Mouse (Mus musculus) yolk sac, embryonic 10.5 days (tissue): Measurements from ENCODE around the gene Naa35.

ENCODE experiments used
- DNase-seq: peaks from one replicate; pipeline ENCODE4 v3.0.0-alpha.2; 2017; ENCODE audit warnings: low spot score

Naa35 gene

DNA sequence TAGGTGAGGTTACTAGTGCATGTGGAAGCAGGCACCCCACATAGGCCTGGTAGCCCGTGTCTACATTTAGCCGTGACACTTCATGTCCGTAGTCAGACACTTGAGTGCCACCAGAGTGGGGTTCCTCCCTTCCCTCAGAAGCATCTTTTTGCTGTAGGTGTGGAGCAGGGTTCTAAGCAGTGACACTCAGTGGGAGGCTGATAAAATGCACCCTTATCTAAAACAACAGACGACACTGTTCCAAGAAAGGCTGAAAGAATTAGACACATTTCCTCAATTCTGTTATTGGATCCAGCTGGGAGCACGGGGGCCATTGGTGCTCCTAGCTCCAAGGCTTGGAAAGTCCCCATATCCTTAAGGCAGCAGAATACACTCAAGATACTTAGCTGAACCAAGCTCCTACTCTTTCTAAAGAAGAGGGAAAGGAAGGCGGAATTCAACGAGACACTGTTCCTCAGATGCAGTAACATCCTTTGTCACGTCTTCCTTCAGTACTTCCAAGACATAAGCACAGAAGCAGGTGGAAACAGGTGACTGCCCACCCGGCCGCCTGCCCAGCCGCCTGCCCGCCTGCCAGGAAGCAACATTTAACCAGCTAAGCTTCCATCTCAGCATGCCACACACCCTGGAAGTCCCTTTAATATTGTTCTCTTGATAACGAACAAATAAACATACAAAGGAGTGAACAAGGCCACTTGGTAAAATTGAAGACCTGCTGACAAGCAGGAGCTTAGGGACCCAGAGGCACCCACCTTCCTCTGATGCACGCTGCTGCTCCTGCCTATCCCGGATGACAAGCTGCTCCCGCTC, 54.5 kb downstream of the Naa35 start:
- DNase-seq, result no peak

DNA sequence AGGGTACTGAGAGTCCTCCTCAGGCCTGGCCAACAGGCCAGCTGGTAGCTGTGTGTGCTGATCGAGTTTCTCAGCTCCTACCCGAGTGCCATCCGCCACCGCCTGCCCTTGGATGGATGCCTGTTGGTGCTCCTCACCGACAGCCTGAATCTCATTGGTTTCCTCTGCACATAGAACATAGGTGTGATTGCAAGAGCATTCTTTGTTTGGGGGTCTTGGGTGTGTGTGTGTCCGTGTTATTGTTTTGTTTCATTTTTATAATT, 55.0 kb downstream of the Naa35 start:
- DNase-seq, result no peak

DNA sequence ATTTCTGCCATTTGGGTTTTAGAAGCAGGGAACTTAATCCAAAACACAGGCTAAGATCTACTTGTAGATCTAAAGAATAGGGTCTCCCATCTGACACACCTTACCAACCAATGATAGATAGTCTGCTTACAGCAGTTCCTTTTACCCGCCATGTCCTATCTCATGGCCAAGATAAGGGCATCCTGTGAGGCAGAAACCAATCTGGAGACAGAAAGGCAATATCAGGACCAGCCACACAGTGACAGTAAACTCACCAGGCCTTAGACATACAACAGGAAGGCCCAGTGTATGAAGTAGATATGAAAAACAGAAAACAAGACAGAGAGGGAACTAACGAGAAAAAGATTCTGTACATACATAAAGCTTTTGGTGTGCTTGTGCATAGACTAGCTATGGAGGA, 57.8 kb downstream of the Naa35 start:
- DNase-seq, result no peak

DNA sequence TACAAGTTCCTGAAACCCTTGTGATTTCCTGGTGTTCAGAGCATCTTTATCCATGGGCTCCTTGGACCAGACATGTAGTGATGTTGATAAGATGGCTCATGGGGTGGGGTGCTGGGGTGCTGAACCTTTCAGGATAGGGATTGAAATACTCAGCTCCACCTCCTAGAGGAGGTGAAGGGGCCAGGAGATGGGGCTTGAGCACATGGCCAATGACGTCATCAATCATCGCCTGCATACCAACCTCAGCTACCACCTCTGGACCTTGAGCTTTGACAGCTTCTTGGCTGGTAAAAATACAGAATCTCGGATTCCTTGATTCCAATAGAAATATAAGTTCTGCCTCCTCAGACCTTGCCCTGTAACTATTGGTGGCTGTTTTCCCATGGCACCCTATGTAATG, 60.4 kb downstream of the Naa35 start:
- no peak for DNase-seq

DNA sequence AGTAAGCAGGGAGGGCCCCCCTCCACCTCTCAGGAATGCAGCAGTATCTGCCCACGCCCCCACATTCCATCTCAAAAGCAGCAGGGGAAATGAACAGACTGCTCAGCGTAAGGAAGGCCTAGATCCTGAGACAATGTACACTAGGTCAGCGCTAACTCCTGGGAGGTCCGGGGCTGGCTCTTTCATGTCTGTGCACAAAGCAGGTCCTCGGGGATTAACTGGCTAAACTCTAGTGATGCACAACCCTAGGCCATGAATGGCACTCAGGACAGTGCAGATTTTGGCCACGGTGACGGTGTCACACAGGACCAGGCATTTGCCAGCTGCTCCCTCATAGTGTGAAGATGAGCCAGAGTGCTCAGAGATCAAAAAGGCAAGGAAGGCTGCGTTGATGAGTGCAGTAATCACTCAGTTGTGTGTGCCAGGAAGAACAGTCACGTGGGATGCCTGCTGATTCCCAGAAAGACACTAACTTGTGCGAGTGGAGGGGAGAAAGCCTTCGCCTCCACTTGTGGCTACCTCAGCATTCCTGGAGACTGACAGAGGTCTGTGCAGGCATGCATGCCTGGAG, 61.7 kb downstream of the Naa35 start:
- peak; percentile 42 for DNase-seq

DNA sequence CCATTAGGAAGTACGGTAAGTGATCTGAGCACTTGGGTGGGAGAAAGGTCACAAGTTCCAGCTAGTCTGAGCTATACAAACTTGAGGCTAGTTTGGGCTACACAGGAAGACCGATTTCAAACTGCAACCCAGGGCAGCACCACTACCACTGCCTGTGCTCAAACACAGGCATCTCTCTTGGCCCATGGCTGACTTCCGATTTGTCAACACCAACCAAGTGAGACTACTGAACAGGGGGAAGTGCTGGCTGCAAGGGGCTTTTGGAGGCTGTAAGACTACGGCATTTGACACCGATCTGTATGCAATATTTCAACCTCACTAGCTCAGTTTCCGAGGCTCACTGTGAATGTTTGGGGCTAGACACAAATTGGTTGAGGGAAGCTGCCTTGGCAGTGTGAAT, 62.4 kb downstream of the Naa35 start:
- DNase-seq, result no peak

DNA sequence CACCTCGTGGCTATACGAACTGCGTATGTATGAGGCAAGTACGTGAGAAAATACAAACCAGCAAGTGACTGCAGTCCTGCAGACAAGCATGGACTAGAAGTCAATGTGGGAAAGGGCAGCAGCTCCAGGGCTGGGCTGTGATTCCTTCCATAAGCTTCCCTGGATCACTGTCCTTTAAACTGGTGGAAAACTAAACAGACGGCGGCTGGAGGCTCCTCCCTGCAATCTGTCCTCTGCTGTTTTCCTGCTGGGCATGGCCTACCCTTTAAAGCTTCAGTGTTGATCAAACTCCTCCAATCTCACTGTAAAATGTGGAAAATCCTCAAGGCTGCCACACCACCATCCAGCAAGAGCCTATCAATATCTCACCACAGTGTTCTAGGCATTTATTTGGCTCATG, 63.5 kb downstream of the Naa35 start:
- no peak for DNase-seq

DNA sequence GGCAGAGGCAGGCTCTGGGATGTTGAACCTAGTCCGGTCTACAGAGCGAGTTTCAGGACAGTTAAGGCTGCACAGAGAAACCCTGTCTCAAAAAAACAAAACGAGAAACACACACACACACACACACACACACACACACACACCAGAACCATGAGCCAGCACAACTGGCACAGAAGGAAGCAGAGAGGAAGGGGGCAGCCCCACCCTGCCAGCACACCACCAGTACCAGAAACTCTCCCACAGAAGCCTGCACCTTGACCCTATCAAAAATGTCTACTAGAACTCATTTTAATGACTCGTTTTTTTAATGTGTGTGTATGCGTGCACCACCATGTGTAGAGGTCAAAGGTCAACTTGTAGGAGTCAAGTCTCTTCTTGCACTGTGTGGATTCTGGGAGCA, 64.7 kb downstream of the Naa35 start:
- DNase-seq, result no peak

DNA sequence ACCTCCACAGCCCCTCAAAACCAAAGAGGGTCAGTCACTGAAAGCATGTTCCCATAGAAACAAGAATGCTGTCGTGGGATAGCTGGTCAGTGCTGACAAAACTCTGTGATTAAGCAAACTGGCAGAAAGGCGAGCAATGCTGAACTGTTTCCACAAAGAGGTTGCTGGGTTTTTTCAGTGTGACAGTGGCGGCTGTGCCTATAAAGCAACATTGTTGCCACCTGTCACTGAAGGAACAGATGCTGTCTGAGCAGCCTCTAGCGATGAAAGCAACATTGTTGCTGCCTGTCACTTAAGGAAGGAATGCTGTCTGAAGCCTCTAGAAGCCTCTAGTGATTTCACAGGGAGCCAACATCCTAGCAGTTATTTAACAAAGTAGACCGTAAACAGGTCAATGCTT, 67.6 kb downstream of the Naa35 start:
- DNase-seq, result no peak

DNA sequence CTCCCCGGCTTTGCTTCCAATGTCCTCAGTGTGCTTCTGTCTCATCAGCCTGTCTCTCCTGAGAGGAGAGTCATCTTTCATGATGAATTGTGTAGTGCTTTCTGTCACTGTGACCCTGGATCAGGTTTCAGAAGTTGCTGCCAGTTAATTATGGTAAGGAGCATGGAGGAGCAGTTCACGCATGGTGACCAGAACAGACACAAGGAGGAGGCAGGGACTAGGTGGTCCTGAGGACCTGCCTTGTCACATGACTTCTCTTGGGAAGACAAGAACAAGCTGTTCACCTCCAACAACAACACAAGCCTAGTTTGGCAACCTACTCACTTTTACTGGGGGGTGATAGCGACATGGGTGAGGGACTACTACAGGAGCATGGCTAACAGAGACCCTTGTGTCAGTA, 68.1 kb downstream of the Naa35 start:
- DNase-seq, result no peak

DNA sequence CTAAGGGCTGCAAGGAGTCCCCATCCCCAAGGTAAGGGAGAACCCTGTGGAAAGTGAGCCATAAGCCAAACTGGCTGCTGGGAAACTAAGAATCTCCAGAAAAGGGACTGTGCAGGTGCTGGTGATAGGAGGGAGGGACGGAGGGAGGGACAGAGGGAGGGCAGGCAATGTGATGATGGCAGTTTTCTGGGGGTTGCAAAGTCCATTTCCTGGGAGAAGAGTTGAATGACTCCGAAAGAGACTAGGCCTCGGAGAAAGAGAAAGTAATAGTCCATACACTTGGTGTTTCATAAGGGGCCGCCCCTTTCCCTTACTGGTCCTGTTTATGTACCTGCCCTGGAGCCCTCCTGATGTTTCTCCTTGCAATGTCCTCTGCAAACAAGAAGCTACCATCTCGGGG, 69.4 kb downstream of the Naa35 start:
- DNase-seq, result no peak

DNA sequence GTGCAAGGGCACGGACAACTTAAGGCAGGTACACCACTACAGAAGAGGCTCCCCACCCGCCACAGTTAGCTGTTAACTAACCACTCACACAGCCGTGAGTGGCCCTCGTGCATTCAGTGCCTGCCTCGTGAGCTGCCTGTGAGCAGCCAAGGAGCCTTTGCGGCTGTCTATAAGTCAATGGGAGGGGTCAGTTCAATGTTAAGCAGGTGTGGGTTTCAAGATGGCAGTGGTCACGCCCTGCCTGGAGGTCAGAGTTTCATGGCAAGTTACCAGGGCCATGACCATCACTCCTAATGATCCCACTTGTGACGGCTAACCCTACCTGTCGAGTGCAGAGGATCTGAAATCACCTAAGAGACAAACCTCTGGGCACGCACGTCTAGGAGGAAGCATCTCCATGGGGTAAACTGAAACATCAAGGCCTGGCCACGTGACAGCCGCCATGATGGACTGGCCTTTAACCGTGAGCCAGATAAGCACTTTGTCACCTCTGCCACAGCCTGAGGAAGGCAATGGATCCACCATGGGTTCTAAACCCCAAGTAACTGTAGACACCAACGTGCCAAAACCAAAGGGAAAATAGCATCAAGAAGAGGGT, 70.8 kb downstream of the Naa35 start:
- no peak for DNase-seq

DNA sequence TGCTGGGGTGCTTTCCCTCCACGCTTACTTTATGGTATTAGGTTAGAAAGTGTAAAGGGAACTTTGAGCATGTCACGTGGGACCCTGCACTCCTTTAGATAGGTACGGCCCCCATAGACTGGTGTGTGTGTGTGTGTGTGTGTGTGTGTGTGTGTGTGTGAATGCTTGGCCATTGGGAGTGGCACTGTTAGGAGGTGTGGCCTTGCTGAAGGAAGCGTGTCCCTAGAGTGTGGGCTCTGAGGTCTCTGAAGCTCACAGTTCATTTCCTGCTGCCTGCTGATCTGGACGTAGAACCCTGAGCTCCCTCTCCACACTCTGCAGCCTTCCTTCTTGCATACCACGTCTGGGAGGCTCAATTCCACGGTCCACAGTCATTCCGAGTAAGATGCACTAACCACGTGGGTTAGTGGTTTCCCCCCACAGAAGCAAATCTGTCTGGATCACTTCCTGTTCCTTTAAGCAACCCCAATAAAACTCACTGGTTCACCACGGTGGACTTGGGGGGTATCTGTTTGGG, 71.3 kb downstream of the Naa35 start:
- DNase-seq, result no peak

DNA sequence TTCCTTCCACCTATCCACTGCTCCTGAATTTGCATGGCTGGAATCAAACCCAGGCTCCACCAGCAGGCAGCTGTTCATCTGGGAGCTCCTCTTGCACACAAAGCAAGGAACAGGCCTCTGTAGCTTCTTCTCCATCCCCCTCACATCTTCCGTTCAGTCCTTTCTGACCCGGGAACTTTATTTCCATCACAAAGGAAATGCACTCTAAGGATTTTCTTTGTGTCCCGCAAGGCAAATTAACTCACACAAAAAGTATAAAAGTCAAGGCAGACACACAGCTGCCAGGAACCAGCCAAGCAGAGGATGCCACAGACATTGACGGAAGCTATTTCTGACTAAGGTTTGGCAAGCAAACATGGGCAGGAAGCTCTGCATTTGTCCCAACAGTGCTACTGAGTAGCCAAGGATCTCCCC, 71.9 kb downstream of the Naa35 start:
- DNase-seq, result no peak

DNA sequence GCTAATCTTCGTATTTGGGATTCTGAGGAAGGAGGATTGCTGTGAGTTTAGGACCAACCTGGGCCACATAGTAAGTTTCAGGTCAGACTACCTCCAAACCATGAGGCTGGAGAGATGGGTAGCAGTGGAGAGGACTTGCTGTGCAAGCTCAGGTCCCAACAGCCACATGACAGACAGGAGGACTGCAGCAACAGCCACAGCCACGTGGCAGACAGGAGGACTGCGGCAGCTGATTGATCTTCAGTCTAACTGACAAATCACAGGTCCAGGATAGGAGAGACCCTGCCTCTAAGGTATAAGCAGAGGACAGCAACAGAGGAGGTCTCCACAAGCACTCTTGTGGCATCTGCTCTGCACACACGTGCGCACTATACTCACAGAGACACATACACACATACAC, 72.7 kb downstream of the Naa35 start:
- no peak for DNase-seq

DNA sequence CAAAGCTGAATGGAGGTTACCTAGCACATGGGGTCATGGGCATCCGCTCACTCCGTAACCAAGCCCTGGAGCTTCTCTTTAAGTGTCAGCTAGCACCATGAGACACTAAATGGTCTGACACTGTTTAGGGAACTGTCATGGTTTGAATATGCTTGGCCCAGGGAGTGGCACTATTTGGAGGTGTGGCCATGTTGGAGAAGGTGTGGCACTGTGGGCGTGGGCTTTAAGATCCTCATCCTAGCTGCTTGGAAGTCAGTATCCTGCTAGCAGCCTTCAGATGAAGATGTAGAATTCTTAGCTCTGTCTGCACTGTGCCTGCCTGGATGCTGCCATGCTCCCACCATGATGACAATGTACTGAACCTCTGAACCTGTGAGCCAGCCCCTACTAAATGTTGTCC, 75.3 kb downstream of the Naa35 start:
- no peak for DNase-seq

DNA sequence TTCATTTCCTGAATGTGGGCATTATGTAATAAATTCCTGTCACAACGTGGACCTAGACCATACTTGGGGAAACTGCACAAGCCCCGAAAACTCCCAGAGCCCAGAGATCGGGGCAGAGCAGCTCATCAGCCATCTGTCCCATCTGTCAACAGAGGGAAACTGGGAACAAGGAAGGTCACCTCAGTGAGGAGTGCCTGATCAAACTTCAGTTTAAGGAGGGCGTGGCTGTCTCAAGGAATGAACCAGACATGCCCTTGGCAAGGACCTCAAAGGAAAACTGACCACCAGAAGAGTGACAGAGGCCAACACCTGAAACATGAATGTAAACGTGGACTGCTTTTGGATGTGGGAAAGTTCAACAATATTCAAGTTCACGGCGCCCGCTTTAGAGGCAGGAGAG, 76.3 kb downstream of the Naa35 start:
- DNase-seq, result no peak

DNA sequence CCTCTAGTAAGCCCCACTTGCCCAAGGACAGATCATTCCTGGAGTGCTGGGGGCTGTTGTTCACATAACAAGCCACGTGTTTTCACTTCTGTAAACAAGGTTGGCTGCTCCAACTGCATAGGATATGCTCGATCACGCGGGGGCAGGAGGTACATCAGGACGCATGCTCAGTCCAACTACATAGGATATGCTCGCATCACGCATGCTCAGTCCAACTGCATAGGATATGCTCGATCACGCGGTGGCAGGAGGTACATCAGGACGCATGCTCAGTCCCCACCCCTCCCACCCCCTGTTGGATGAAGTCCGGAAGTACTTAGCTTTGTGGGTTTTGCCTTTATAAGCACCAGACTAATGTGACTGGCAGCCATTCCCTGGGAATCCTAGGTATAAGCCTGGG, 76.9 kb downstream of the Naa35 start:
- no peak for DNase-seq

DNA sequence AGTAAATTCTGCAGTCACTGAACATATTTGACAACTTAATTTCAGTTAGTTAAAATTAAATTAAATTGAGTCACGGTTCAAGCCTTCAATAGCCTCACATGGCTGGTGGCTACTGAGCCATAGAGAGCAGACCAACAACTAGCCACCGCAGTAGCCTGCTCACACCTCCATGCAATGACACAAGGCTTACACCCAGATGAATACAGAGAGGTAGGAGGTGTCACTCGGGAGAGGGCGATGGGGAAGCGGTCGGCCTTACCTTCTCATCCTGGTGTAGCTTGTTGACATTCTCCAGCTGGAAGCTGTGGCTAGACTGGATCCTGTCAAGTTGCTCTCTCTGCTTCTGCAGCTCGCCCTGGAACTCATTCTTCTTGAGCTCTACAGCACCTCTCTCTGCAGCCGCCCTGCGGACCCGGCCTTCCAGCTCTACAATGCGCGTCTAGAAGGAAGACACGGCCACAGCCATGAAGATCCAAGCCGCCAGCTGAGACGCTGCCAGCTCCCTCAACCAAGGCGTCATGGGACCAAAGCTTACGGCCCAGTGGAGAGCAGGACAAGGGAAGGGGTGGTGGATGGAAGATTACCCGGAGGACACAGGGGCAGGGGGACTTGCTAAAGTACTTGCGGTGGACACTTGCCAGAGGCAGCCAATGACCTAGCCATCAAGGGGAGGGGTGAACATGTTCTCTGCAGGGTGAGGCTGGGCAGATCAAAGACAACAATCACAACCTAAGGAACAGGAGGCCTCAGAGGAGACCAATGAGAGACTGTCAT, 79.1 kb downstream of the Naa35 start:
- no peak for DNase-seq

DNA sequence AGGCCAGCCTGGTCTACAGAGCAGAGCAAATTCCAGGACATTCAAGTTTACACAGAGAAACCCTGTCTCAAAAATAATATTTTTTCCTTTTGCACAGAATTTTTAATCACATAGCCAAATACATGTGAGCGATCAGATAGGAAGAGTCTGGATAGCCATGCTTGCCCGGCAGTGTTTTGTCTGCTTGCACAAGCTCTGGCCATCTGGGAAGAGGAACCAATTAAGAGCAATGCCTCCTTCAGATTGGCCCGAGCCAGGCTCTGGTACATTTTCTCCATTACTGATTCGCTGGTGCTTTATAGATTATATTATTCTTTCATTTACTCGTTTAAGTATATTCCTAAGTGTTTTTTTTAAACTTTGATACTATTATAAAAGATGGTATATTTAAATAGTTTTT, 82.7 kb downstream of the Naa35 start:
- no peak for DNase-seq

DNA sequence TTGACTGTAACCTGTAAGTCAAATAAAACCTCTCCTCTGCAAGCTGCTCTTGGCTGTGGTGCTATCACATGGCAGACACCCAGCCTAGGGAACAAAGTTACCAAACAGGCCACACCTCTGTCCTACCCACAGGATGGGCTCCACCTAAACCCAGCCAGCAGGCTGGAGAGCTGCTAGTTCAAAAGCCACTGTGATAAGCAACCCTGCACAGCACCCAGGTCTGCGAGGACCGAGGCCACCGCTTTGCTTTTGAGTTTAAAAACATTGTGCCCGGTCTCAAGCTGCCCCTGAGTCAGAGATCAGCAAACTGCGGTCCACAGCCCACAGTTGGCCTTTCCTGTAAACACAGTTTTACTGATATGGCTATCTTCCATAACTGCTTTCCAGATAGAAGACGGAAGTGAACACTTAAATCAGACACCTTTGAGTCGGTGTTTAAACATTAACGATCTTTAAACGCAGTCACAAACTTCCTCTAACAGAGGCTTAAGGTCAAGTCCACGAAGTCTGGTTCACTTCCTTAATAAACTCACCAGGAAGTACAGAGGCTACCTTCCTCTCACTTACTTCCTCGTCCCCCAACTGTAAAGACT, 83.5 kb downstream of the Naa35 start:
- peak; percentile 82 for DNase-seq

DNA sequence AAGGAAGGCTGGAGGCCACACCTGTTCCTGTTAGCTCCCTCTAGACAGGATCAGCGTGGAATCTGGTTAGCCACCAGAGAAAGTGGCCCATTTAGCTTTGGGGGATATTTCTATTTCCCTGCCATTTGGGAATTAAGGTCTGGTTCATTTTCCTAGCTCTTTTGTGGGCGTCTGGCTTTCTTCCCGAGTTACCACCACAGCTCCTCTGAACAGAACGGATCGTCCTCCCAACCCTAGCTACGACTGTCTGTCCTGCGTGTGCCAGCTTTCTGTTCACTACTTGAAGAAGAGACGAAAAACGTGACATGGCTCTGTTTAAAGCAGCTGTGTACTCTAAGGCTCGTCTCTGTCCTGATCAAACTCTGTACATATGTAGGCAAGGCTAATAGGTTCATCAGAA, 84.9 kb downstream of the Naa35 start:
- no peak for DNase-seq

DNA sequence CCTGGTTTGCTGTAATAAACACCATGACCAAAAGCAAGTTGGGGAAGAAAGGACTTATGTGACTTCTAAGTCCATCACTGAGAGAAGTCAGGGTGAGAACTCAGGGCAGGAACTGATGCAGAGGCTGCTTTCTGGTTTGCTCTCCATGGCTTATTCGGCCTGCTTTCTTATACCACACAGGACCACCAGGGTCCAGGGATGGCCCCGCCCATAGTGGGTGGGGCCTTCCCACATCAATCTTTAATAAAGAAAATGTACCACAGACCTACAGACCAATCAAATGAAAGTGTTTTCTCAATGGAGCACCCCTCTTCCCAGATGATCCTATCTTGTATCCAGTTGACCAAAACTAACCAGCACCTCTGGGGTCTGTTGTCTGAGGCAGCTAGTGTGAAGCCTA, 86.5 kb downstream of the Naa35 start:
- DNase-seq, result no peak
